Mouse (Mus musculus): ENCODE measurements around the gene Mst1r. TPM values are rescaled to one million over a fixed set of nuclear protein-coding genes. Genes with fewer than 3 reads are reported as not detected.

The Mst1r gene
- polyA plus RNA-seq, 1 experiment: 4.6 TPM

GRCm38 (mm10) chr9:107914764-107915420 is 8.2 kb downstream of the Mst1r start:
- peaks cover 9% of the 10 kb centered on the region for H3K4me1 ChIP-seq (ENCODE audit: control insufficient read depth, insufficient read depth, low read length)
- no peak overlapping the region for H3K4me3 ChIP-seq (ENCODE audit: control insufficient read depth, low read depth, low read length)
- H3K36me3 ChIP-seq (ENCODE audit: control insufficient read depth, insufficient read depth, low read length): no peaks in the 10 kb centered on the region
- no peaks in the 10 kb centered on the region for H3K27me3 ChIP-seq (ENCODE audit: control insufficient read depth, insufficient read depth, low read length)
- TF ChIP-seq CTCF (IDR thresholded peaks at IDR 0.05; ENCODE audit: control insufficient read depth, insufficient read depth, insufficient replicate concordance, low read depth, low read length) (no peak), POLR2A (IDR thresholded peaks at IDR 0.05; ENCODE audit: control insufficient read depth, low read depth, low read length) (no peak)
- no peak overlapping the region for H3K27ac ChIP-seq (ENCODE audit: control insufficient read depth, insufficient read depth, low read depth, low read length)

DNA sequence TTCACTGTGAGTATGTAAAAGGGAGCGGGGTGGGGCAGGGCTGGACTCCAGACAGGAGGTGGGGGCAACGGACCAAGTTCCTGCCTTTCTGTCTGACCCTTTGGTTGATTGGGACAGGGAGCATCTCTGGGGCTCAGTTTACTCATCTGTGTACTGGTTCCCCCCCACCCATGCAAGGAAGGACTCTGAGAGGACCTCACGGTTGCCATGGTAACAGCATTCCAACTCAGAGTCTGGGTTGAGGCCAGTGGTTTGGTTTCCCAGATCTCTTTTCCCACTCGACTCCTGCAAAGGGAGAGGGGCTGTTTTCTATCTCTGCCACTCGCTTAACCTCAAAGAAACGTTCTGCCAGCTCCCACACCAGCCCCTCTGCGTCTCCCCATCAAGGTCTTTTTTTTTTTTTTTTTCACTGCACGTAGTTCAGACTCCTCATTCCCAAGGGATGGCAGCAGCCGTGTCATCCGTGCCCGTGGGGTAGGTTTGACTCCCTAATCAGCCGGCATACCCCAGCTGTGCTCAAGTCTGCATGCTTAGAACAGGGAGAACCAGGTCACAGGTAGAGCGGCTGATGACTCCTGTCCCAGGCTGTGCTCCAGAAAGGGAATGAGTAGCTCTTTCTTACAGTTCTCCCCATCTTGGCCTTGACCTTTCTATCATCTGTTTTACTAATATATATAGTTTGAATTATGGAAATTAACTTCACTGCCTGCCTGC is 11.4 kb downstream of the Mst1r start:
- Histone ChIP-seq H3K4me1 (ENCODE audit: control insufficient read depth, insufficient read depth, low read length) (peaks cover 9% of the 10 kb centered on the region), H3K27ac (ENCODE audit: control insufficient read depth, insufficient read depth, low read depth, low read length) (no peak overlapping the region), H3K27me3 (ENCODE audit: control insufficient read depth, insufficient read depth, low read length) (no peaks in the 10 kb centered on the region), H3K4me3 (ENCODE audit: control insufficient read depth, low read depth, low read length) (no peak overlapping the region; the same call in 1 of the 2 replicates), H3K36me3 (ENCODE audit: control insufficient read depth, insufficient read depth, low read length) (no peaks in the 10 kb centered on the region)
- TF ChIP-seq CTCF (IDR thresholded peaks at IDR 0.05; ENCODE audit: control insufficient read depth, insufficient read depth, insufficient replicate concordance, low read depth, low read length) (no peak), POLR2A (IDR thresholded peaks at IDR 0.05; ENCODE audit: control insufficient read depth, low read depth, low read length) (no peak)

DNA sequence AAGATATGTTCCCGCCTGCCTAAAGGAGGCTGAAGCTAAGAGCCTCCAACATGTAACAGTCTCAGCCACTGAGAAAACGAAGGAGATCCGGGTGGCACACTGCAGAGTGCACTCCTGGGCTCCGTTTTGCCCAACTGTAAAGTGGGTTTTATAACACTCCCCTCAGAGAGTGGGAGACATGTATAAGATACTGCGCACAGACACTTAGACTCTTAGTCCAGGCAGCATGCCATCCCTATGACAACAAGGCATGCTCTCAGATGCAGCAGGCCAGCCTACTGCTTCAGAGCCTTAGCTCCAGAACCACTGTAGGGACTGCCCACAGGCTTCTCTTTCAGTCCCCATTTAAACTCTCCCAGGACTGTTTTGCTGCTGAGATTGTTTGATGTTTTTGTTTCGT is 12.2 kb downstream of the Mst1r start:
- TF ChIP-seq POLR2A (IDR thresholded peaks at IDR 0.05; ENCODE audit: control insufficient read depth, low read depth, low read length) (no peak), CTCF (IDR thresholded peaks at IDR 0.05; ENCODE audit: control insufficient read depth, insufficient read depth, insufficient replicate concordance, low read depth, low read length) (no peak)
- Histone ChIP-seq H3K4me3 (ENCODE audit: control insufficient read depth, low read depth, low read length) (no peak overlapping the region), H3K4me1 (ENCODE audit: control insufficient read depth, insufficient read depth, low read length) (peaks cover 9% of the 10 kb centered on the region), H3K27ac (ENCODE audit: control insufficient read depth, insufficient read depth, low read depth, low read length) (no peak overlapping the region), H3K36me3 (ENCODE audit: control insufficient read depth, insufficient read depth, low read length) (no peaks in the 10 kb centered on the region), H3K27me3 (ENCODE audit: control insufficient read depth, insufficient read depth, low read length) (no peaks in the 10 kb centered on the region)

DNA sequence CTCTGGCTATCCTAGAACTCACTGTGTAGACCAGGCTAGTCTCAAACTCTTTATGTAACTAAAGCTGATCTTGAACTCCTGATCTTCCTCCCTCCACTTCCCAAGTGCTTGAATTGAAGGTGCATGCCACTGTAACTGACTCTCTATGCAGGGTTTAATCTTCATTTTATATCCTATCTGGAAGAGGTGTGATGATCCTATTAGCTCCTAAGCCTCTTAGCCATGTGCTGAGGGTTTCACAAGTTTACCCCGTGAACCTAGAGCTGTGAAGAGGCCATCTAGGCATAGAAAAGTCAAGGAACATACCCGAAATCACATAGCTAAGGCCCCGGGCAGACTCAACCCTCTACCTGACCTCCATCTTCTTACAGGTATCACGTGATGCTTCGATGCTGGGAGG is 12.8 kb downstream of the Mst1r start:
- Histone ChIP-seq H3K4me1 (ENCODE audit: control insufficient read depth, insufficient read depth, low read length) (peaks cover 9% of the 10 kb centered on the region), H3K4me3 (ENCODE audit: control insufficient read depth, low read depth, low read length) (no peak overlapping the region), H3K27me3 (ENCODE audit: control insufficient read depth, insufficient read depth, low read length) (no peaks in the 10 kb centered on the region), H3K27ac (ENCODE audit: control insufficient read depth, insufficient read depth, low read depth, low read length) (no peak overlapping the region), H3K36me3 (ENCODE audit: control insufficient read depth, insufficient read depth, low read length) (no peaks in the 10 kb centered on the region)
- TF ChIP-seq POLR2A (IDR thresholded peaks at IDR 0.05; ENCODE audit: control insufficient read depth, low read depth, low read length): no peak
- TF ChIP-seq CTCF (IDR thresholded peaks at IDR 0.05; ENCODE audit: control insufficient read depth, insufficient read depth, insufficient replicate concordance, low read depth, low read length): no peak

DNA sequence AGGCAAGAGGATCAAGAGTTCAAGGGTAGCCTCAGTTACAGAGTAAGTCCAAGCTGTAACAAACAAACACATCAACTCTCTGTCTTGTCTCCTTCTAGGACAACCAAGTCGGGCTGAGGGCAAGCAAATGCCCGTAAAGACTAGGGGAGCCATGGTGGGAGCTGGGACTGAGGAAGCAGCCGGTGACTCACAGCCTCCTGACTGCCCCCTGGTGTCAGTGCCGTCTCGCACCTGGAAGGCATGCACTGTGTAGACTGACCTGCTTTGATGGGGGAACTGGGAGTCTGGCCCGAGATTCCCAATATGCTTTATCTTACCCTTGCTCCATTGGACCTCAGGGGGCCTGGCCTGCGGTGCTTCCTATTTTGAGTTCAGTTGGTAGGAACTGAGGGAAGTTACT is 16.3 kb downstream of the Mst1r start:
- peak; percentile 46; the same call in 1 of the 2 replicates for TF ChIP-seq CTCF (IDR thresholded peaks at IDR 0.05; ENCODE audit: control insufficient read depth, insufficient read depth, insufficient replicate concordance, low read depth, low read length)
- no peak for TF ChIP-seq POLR2A (IDR thresholded peaks at IDR 0.05; ENCODE audit: control insufficient read depth, low read depth, low read length)
- H3K27ac ChIP-seq (ENCODE audit: control insufficient read depth, insufficient read depth, low read depth, low read length): no peak overlapping the region
- H3K4me3 ChIP-seq (ENCODE audit: control insufficient read depth, low read depth, low read length): no peak overlapping the region
- H3K4me1 ChIP-seq (ENCODE audit: control insufficient read depth, insufficient read depth, low read length): peaks cover 7% of the 10 kb centered on the region
- H3K36me3 ChIP-seq (ENCODE audit: control insufficient read depth, insufficient read depth, low read length): no peaks in the 10 kb centered on the region
- no peaks in the 10 kb centered on the region for H3K27me3 ChIP-seq (ENCODE audit: control insufficient read depth, insufficient read depth, low read length)

DNA sequence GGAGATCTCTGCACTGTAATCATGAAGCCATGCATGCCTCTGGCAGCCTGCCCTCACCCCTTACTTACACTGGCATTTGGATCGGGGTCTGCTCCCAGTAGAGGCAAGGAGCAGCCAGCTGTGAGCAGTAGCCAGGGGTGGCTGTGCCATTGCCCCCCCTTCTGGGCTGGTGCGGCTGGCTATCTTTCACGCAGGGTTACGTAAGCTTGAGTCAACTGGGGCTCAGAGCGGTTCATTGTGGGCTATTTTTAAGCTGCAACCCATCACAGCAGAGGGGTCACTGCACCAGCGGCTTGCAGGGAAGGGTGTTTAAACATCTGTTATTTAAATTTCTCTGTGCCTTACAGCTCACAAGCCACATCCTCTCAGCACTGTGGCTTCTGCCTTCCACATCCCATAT is 17.3 kb downstream of the Mst1r start:
- Histone ChIP-seq H3K27ac (ENCODE audit: control insufficient read depth, insufficient read depth, low read depth, low read length) (no peak overlapping the region), H3K4me1 (ENCODE audit: control insufficient read depth, insufficient read depth, low read length) (peaks cover 4% of the 10 kb centered on the region), H3K27me3 (ENCODE audit: control insufficient read depth, insufficient read depth, low read length) (no peaks in the 10 kb centered on the region), H3K4me3 (ENCODE audit: control insufficient read depth, low read depth, low read length) (no peak overlapping the region), H3K36me3 (ENCODE audit: control insufficient read depth, insufficient read depth, low read length) (no peaks in the 10 kb centered on the region)
- TF ChIP-seq POLR2A (IDR thresholded peaks at IDR 0.05; ENCODE audit: control insufficient read depth, low read depth, low read length) (no peak), CTCF (IDR thresholded peaks at IDR 0.05; ENCODE audit: control insufficient read depth, insufficient read depth, insufficient replicate concordance, low read depth, low read length) (no peak)

GRCm38 (mm10) chr9:107925251-107925650 is 18.6 kb downstream of the Mst1r start:
- Histone ChIP-seq H3K27me3 (ENCODE audit: control insufficient read depth, insufficient read depth, low read length) (no peaks in the 10 kb centered on the region), H3K27ac (ENCODE audit: control insufficient read depth, insufficient read depth, low read depth, low read length) (no peak overlapping the region), H3K4me1 (ENCODE audit: control insufficient read depth, insufficient read depth, low read length) (peaks cover 4% of the 10 kb centered on the region), H3K36me3 (ENCODE audit: control insufficient read depth, insufficient read depth, low read length) (no peaks in the 10 kb centered on the region), H3K4me3 (ENCODE audit: control insufficient read depth, low read depth, low read length) (no peak overlapping the region; the same call in none of the 2 replicates)
- no peak for TF ChIP-seq CTCF (IDR thresholded peaks at IDR 0.05; ENCODE audit: control insufficient read depth, insufficient read depth, insufficient replicate concordance, low read depth, low read length)
- TF ChIP-seq POLR2A (IDR thresholded peaks at IDR 0.05; ENCODE audit: control insufficient read depth, low read depth, low read length): no peak

All from testis, adult 2 months (tissue).